Mouse (Mus musculus) stomach, embryonic 16.5 days (tissue): ENCODE data around the gene Irx5. TPM values are rescaled to one million over a fixed set of nuclear protein-coding genes. Genes with fewer than 3 reads are reported as not detected.
A peak's percentile ranks its signal among the peaks of the same experiment; 100 is the strongest.

Experiments
- ATAC-seq: fragments of 200-750 bp; cut with Nextera tagmentation; 2 replicates; pipeline ENCODE4 v1.8.0; 2017; ENCODE audit warnings: moderate number of reproducible peaks, moderate TSS enrichment; ENCODE audit not compliant: insufficient read depth, low FRiP score
- H3K27ac ChIP-seq: fragments of 300-500 bp; sonication (generic); 2 replicates; pipeline ENCODE4 v1.5.1; 2014; ENCODE audit warnings: low read length
- H3K27me3 ChIP-seq: fragments of 300-500 bp; sonication (generic); 2 replicates; pipeline ENCODE4 v1.6.1; 2014; ENCODE audit warnings: low read length, control low read depth, mixed read lengths; ENCODE audit not compliant: control insufficient read depth, insufficient read depth
- H3K36me3 ChIP-seq: fragments of 300-500 bp; sonication (generic); 2 replicates; pipeline ENCODE4 v1.6.1; 2014; ENCODE audit warnings: low read length; ENCODE audit not compliant: control insufficient read depth, insufficient read depth
- H3K4me1 ChIP-seq: fragments of 300-500 bp; sonication (generic); 2 replicates; pipeline ENCODE4 v1.6.1; 2014; ENCODE audit warnings: low read length, control low read depth, mixed read lengths; ENCODE audit not compliant: control insufficient read depth, insufficient read depth
- H3K4me2 ChIP-seq: fragments of 300-500 bp; sonication (generic); 2 replicates; pipeline ENCODE4 v1.6.1; 2014; ENCODE audit warnings: low read depth, low read length, mixed read lengths
- H3K4me3 ChIP-seq: fragments of 300-500 bp; sonication (generic); replicated peaks from 2 replicates; pipeline ENCODE4 v1.5.1; 2014; ENCODE audit warnings: mild to moderate bottlenecking, low read length
- H3K9ac ChIP-seq: fragments of 300-500 bp; sonication (generic); 2 replicates; pipeline ENCODE4 v1.6.1; 2014; ENCODE audit warnings: low read length
- H3K9me3 ChIP-seq: fragments of 300-500 bp; sonication (generic); replicated peaks from 2 replicates; pipeline ENCODE4 v1.6.1; 2016; ENCODE audit warnings: low read length, control low read depth; ENCODE audit not compliant: control insufficient read depth
- WGBS: fragments of 180-500 bp; shearing (Covaris S2); extraction: QIAGEN DNeasy Blood & Tissue Kit; methylation state at CpG from one replicate; pipeline ENCODE4 v1.1.7; 2014; 5-methylcytosine and 5-hydroxymethylcytosine counted together
- polyA plus RNA-seq: library from polyadenylated mRNA; unstranded; fragments of >200 nt; fragmentation: Nextera tagmentation; extraction: Ambion mirVana; gene quantifications from 2 replicates; pipeline ENCODE4 v1.2.1, GENCODE M21; 2015

Gene Irx5
- polyA plus RNA-seq, 1 experiment from 2014 or later: 1.5 TPM

DNA sequence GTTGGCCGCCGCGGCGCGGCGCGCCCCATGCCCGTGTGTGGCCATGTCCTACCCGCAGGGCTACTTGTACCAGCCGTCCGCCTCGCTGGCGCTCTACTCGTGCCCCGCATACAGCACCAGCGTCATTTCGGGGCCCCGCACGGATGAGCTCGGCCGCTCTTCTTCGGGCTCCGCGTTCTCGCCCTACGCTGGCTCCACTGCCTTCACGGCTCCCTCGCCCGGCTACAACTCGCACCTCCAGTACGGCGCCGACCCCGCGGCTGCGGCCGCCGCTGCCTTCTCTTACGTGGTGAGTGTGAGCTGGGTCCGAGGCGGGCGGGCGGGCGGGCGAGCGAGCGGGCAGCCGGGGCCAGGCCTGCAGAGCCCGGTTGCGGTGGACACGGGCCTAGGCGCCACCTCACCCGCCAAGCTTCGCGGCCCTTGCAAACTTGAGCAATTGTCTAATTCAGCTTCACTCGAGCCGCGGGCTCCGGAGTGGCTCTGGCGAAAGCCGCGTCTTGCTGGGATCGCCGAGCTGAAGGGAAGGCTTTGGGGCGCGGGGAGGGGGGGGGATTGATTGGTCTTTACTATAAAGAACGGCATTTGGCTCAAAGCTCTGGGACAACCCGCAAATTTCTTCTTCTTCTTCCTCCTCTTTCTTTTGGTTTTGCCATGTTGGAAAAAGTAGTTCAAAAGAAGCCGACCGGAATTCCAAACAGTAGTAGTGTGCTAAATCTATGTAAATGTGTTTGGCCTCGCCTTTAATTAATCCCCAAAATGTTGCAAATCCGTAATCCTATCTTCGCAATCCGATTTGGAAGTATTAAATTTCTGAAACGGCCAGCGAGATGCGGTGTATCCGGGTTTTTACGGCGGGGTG, 945 bp downstream of the Irx5 start:
- Histone ChIP-seq H3K36me3 (no peaks in the 10 kb centered on the region), H3K27ac (peak overlapping the region; percentile 86), H3K9me3 (no peaks in the 10 kb centered on the region), H3K4me3 (peak overlapping the region; percentile 62), H3K27me3 (peaks cover 66% of the 10 kb centered on the region), H3K4me2 (peak overlapping the region; percentile 68), H3K4me1 (0 out of 2 replicates have a peak, but pooled peaks cover 10% of the 10 kb centered on the region), H3K9ac (peak overlapping the region; percentile 72)
- no peak for ATAC-seq
- whole genome bisulfite sequencing: under 1% methylated on average over 76 of the region's 80 CpGs

DNA sequence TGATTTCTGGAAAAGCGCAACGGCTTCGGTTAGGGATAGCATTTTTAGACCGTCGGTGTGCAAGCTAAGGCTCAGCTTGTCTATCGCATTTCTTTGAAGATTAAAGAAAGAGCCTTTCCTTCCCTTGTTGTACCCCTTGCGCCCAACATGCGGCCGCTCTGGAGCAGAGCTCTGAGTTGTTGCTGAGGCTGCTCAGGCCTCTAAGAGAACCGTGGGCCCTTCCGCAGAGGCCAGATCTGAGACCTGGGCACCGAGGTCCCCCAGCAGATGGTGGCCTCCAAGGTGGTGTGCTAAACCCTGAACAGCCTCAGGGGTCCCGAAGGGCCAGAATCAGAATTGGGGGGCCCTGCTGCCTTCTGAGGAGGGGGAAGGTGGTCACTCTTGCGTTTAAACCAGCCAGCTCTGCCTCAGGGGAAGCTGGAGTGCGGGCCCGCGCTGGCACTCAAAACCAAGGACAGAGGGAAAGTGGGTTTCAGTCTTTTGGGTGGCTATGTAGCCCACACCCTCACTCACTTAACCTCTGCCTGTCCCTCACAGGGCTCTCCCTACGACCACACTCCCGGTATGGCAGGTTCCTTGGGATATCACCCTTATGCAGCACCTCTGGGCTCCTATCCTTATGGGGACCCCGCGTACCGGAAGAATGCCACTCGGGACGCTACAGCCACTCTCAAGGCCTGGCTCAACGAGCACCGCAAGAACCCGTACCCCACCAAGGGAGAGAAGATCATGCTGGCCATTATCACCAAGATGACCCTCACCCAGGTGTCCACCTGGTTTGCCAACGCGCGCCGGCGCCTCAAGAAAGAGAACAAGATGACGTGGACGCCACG, 1.8 kb downstream of the Irx5 start:
- 4% methylated on average over 35 of the region's 35 CpGs for WGBS
- peak overlapping the region; percentile 68 for H3K4me2 ChIP-seq
- H3K4me3 ChIP-seq: peak overlapping the region; percentile 62
- 0 out of 2 replicates have a peak, but pooled peaks cover 10% of the 10 kb centered on the region for H3K4me1 ChIP-seq
- no peak for ATAC-seq
- no peaks in the 10 kb centered on the region for H3K36me3 ChIP-seq
- peak overlapping the region; percentile 72 for H3K9ac ChIP-seq
- H3K9me3 ChIP-seq: no peaks in the 10 kb centered on the region
- H3K27ac ChIP-seq: no peak overlapping the region; the same call in 1 of the 2 replicates
- H3K27me3 ChIP-seq: peaks cover 66% of the 10 kb centered on the region

- Histone ChIP-seq H3K36me3 (no peaks in the 10 kb centered on the region), H3K4me2 (peak overlapping the region; percentile 68), H3K27ac (no peak overlapping the region), H3K9me3 (no peaks in the 10 kb centered on the region), H3K4me1 (0 out of 2 replicates have a peak, but pooled peaks cover 10% of the 10 kb centered on the region), H3K9ac (peak overlapping the region; percentile 72), H3K4me3 (peak overlapping the region; percentile 62), H3K27me3 (peaks cover 71% of the 10 kb centered on the region)
- ATAC-seq: no peak
- WGBS: under 1% methylated on average over 21 of the region's 21 CpGs
Measured at GRCm38 (mm10) chr8:92359833-92360082, 2.3 kb downstream of the Irx5 start.

- no peak for ATAC-seq
- Histone ChIP-seq H3K4me3 (peak overlapping the region; percentile 62), H3K4me2 (peak overlapping the region; percentile 68), H3K9ac (peak overlapping the region; percentile 72), H3K4me1 (0 out of 2 replicates have a peak, but pooled peaks cover 10% of the 10 kb centered on the region), H3K27ac (no peak overlapping the region), H3K36me3 (no peaks in the 10 kb centered on the region), H3K27me3 (peaks cover 76% of the 10 kb centered on the region), H3K9me3 (no peaks in the 10 kb centered on the region)
- 3% methylated on average over 69 of the region's 77 CpGs for WGBS
Measured at GRCm38 (mm10) chr8:92360083-92360861, 2.8 kb downstream of the Irx5 start.

- no peak for ATAC-seq
- 0 out of 2 replicates have a peak, but pooled peaks cover 10% of the 10 kb centered on the region for H3K4me1 ChIP-seq
- H3K27ac ChIP-seq: peak overlapping the region; percentile 60; the same call in 1 of the 2 replicates
- peak overlapping the region; percentile 10; the same call in 1 of the 2 replicates for H3K9ac ChIP-seq
- no peaks in the 10 kb centered on the region for H3K36me3 ChIP-seq
- no peaks in the 10 kb centered on the region for H3K9me3 ChIP-seq
- H3K27me3 ChIP-seq: peaks cover 83% of the 10 kb centered on the region
- peak overlapping the region; percentile 41 for H3K4me2 ChIP-seq
- peak overlapping the region; percentile 24 for H3K4me3 ChIP-seq
- WGBS: 5% methylated on average over 25 of the region's 25 CpGs
Measured at GRCm38 (mm10) chr8:92361546-92362351, 4.3 kb downstream of the Irx5 start.

DNA sequence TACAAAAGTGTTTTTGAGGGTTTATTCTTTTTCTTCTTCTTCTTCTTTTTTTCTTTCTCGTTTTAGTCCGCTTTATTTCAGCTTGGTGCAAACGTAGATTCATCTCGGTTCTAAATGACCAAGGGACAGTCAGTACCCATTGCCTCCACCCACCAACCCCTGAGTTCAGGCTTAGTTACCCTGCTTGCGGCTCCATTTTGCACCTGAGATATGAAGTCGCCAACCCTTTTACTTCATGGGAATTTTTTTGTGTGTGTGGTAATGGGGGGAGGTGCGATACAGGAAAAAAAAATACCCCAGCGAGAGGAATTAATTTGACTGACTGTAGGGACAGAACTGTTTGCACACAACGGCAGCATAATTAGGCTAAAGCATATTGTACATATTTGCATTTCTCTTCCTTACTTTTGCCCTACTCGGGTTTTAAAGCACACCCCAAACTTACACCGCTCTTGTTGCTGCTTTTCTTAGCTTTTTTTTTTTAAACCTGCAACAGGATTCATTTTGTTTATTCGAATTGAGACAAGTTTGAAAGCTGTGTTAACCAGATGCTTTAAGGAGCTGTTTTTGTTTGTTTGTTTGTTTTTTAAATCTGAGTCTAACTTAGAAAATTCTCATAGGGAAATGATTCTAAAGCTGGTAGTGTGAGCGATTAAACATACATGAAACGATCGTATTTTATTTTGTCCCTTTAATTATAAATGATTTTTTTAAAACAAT, 5.1 kb downstream of the Irx5 start:
- WGBS: 6% methylated on average over 15 of the region's 15 CpGs
- Histone ChIP-seq H3K4me3 (peak overlapping the region; percentile 26), H3K27ac (peak overlapping the region; percentile 60; the same call in 1 of the 2 replicates)

DNA sequence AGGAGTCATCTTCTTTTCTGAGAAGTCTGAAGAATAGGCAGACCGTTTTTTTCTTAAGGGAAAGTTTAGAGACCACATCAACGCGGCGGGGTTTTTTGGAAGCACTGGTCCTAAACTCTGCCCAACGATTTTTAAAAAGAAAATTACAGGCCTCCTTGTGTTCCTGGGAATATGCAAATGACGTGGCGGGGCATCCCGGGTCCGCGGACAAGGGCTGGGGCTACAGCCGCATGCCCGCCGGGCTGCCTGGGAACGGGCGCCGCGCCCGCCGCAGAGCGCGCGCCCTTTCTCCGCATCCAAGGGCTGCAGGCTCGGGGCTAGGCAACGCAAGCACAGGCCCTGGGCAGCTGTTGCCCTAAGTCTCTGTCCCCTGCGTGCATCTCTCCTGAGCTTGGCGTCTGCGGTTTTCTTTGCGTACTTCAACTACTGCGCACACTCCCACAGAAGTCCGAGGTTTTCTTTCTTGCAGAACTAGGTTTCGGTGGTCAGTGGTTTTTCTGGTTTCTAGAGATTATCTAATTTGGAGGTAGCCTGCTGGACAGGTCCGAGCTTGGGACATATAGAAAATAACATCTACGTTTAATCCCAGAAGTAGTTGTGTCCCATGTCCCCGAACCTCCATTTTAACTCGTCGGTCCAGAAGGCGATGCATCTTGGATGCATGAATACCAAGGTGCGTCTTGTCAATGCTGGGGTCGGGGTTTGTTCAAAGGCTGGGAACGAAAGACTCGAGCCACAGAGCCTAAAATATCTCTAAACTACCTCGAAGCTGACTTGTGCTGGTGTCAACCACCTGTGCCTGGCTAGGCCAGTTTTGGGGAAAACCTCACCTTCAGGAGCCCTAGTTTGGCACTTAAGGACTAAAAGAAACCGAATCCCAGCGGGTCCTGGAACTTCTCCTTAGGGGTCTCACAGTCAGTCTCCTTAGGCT, 6.1 kb downstream of the Irx5 start:
- Histone ChIP-seq H3K27ac (peak overlapping the region; percentile 40; the same call in 1 of the 2 replicates), H3K9ac (peak overlapping the region; percentile 55)

More for the DNA sequence above, 5.1 kb downstream of the Irx5 start:
- Histone ChIP-seq H3K4me2 (peak overlapping the region; percentile 41), H3K9me3 (no peaks in the 10 kb centered on the region), H3K27me3 (peaks cover 83% of the 10 kb centered on the region), H3K4me1 (0 out of 2 replicates have a peak, but pooled peaks cover 10% of the 10 kb centered on the region), H3K36me3 (no peaks in the 10 kb centered on the region), H3K9ac (no peak overlapping the region)
- ATAC-seq: no peak

More for the DNA sequence above, 6.1 kb downstream of the Irx5 start:
- peak overlapping the region; percentile 38 for H3K4me2 ChIP-seq
- no peaks in the 10 kb centered on the region for H3K9me3 ChIP-seq
- no peak for ATAC-seq
- H3K27me3 ChIP-seq: peaks cover 83% of the 10 kb centered on the region
- WGBS: 6% methylated on average over 45 of the region's 45 CpGs
- no peaks in the 10 kb centered on the region for H3K36me3 ChIP-seq
- peak overlapping the region; percentile 26 for H3K4me3 ChIP-seq
- 0 out of 2 replicates have a peak, but pooled peaks cover 4% of the 10 kb centered on the region for H3K4me1 ChIP-seq
